Mouse (Mus musculus): ENCODE measurements around the gene Arf3. TPM values are rescaled to one million over a fixed set of nuclear protein-coding genes. Genes with fewer than 3 reads are reported as not detected.

Arf3 gene
- total RNA-seq, 2 experiments from 2014 or later: 32.2 to 35.2 TPM

DNA sequence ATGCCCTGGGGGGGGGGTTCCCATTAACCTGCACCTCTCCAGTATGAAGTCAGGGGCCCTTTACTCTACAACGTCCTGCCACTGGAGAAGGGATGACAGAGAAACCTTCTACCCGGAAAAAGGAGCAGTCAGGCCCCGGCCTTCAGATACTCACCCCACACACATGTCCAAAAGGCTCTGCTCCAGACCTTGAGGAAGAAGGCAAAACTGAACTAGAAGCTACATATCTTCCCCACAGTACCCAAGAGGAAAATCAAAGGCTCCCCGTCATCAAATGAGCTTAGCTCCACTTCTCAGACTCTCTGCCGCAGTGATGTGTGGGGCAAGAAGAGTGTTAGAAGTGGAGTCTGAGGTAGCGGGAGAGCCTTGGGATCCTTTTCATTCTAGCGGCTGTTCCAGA lies 36.3 kb downstream of the Arf3 start:
- no peak for ATAC-seq (replicated peaks; ENCODE audit: poor library complexity)

DNA sequence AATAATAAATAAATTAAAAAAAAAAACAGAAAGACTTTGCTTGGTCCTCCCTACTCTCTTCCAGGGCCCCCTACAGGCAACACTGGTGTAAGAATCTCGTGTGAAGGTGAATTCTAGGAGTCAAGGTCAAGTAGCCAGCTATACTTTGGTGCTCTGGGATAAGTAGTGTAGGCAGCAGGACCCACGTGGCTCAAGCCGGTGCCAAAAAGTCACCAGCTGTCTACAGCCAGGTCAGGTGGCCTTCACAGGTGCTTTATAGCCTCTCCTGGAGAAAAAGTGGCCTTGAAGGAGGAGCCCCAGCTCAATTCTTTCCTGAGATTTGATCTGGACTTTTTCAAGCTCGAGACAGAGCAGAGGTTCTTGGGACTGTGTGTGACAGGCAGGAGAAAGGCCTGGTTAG lies 36.9 kb downstream of the Arf3 start:
- ATAC-seq (replicated peaks; ENCODE audit: poor library complexity): no peak

GRCm38 (mm10) chr15:98724441-98724840 lies 38.6 kb downstream of the Arf3 start:
- no peak for ATAC-seq (replicated peaks; ENCODE audit: poor library complexity)

DNA sequence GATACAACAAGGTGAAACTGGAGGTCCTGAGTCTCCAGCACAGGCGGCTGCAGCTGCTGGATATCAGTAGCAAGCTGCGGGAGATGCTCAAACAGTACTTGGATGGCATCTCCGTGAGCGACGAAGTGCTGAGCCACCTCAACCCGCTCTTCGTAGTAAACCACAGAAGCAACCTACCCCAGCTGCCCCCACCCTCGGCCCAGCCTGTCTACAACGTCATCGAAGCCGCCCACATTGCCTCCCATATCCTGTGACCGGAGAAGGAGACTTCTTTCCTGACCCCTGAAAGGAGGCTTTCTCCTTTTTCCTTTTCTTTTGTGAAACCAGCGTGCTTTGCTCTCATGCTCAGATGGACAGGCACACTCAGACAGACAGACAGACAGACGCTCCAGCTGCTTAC lies 40.2 kb downstream of the Arf3 start:
- peak; percentile 67 for ATAC-seq (replicated peaks; ENCODE audit: poor library complexity)

DNA sequence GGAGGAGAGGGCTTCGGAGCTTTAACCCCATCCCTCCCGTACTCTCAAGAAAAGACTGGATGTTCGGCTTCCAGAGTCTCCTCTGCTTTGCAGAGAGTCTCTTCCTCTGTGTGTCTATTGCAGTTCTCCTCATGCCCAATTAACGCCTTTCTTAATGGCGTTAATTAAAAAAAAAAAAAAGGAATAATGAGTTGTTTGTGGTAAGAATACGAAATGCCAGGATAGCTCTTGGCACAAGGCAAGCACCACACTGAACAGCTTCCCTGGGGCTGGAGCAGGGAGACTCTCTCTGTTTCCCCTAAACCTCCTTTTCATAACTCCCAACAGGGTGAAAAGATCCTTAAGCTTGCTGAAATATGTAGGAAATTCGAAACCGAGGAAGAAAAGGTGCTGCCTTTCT lies 40.8 kb downstream of the Arf3 start:
- no peak for ATAC-seq (replicated peaks; ENCODE audit: poor library complexity)

DNA sequence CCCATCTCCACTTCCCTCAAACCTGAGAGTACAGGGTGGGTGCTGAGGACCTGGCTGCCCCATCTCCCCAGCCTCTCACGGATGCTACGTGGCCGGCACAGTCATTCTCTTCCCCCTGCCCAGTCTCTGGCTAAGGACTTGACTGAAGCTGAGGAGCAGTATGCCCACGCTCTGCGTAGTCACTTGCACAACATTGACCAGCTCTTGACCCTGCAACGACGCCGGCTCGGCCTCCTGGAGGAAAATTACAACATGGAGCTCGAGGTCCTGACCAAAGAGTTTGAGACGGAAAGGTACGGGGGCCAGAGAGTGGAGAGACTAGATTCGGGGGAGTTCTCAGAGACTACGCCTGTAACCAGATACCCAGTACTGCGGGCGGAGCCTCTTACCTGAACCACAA lies 45.7 kb downstream of the Arf3 start:
- ATAC-seq (replicated peaks; ENCODE audit: poor library complexity): no peak

- peak; percentile 46 for ATAC-seq (replicated peaks; ENCODE audit: poor library complexity)
Measured at GRCm38 (mm10) chr15:98714230-98714652, 48.8 kb downstream of the Arf3 start.

DNA sequence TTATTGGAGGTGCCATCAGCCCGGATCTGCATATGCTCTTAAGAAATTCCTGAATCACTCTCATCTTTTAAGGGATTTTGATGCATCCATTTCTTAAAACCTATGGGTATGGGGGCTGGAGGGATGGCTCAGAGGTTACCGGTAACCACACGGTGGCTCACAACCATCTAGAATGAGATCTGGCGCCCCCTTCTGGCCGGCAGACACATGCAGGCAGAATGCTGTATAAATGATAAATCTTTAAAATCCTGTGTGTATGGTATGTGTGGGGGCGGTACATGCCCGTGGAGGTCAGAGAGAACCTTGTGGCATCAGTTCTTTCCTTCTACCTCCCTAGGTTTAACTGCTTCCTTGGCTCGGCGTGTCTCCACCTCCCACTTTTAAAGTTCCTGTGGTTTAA lies 52.6 kb downstream of the Arf3 start:
- ATAC-seq (replicated peaks; ENCODE audit: poor library complexity): peak; percentile 74

DNA sequence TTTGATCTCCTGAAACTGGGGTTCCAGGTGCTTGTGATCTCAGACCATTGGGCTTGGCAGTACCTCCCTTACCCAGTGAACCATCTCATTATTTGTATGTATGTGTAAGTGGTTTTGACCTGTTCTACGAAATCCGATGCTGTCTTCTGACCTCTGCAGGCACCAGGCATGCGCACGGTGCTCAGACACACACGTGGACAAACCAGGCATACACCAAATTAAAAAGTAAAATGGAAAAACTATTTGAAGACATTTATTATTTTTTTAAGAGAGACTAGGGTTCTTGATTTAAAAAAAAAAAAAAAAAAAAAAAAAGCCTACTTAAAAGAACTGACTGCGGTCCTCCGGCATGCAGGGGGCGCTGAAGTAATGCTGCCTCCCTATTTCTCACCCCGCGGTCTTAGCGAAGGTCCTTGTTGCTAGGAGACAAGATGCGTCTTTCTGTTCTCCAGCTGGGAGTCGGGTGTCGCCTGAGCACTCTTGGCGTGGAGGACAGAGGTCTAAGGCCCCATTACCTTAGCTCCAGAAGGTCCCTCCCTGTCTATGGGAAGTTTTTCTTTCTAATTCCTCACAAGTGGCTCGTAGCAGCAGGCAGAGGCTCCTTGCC lies 55.1 kb downstream of the Arf3 start, which contains the start of gene Ccdc65:
Ccdc65 (plus strand) TSS at position 442 of the 607 bp plus-strand sequence.
- peak; percentile 100 for ATAC-seq (replicated peaks; ENCODE audit: poor library complexity)

DNA sequence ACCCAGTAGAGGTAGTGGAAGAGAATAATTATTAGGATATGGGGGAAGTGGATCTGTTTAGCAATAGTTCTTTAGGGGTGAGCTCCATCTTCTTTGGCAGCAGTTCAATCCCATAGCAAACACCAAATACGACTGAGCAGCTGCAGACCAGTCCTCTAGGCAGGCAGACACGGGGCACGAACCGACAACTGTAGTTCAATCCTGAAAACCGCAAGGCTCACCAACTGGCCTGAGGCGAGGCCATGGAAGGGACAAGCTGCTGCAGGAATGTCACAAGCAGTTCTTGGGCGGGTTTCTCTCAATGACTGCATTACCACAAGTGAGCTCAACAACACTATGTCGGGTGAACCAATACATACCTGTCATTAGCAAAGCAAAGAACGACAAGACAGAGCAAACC lies 58.7 kb downstream of the Arf3 start:
- no peak for ATAC-seq (replicated peaks; ENCODE audit: poor library complexity)

DNA sequence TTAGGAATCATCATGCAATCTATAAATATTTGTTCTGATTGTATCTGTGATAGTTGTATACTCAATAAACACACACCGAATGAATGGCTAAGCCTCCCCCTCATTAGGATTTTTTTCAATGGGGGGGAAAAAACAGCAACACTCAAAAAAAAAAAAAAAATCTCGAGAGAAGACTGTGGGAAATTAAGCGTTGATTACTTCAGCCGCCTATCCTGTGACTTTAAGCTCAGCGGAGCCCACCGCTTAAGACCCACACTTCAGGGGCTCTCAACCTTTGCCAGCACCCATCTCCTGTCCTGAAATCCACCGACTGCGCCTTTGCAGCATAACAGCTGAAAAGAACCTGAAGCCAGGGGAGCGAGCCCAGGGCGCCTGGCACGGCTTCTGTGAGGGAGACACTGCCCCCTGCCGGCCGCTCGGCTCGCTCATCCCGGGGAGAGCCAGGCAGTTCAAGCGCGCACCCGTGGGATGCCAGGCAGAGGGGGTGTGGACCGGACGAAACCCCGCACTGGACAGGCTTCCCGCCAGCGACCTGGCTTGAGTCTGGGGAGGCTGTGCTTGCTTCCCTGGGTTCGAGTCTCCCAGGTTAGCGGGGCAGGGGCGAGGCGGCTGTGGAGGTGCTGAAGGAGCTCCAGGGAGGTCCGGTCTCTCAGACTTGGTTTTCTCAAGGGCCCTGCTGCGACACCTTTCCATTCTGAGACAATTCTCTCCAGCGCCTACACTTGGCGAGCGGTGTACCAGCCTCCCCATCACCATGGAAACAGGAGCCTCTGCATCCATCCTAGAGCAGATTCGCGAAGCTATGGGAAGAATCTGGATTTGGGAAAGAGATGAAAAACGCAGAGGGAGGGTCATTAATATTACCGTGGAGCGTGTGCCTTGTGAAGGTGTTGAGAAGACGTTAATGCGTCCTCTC lies 63.6 kb downstream of the Arf3 start:
- ATAC-seq (replicated peaks; ENCODE audit: poor library complexity): peak; percentile 99

DNA sequence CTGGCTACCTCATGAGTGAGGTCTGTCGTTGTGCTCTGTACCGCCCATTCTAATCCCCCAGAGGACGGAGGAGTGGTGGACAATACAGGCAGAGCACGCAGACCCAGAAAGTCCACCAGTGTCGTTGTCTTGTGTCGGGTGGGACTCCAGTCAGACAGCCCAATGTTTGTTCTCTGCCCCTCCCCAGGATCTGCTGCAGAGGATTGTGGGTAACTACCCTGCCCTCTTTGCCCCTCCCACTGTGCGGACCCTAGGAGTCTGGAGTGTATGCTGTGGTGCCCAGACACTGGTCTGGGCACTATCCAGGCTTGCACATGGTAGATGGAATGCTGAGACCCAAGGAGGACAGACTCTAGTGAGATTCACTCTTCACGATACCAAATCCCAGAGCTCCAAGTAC lies 66.8 kb downstream of the Arf3 start:
- no peak for ATAC-seq (replicated peaks; ENCODE audit: poor library complexity)

DNA sequence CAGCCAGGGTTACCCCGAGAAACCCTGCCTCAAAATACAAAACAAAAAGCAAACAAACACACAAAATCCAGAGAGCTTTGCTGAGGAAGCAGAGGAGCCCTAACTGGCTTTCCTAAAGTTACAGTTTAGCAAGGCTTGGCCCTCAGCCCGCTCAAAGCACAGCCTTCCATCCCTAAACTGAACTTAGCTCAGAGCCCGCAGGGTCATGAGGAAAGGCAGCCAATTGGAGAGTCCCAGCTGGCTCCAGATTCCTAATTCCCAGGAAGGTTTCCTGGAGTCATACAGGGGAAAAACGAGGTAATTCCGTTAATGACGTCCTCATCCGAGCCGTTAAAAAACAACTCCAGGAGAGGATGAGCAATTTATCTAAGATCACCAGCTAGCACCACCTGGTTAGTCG lies 67.3 kb downstream of the Arf3 start:
- no peak for ATAC-seq (replicated peaks; ENCODE audit: poor library complexity)

- peak; percentile 48 for ATAC-seq (replicated peaks; ENCODE audit: poor library complexity)
Measured at GRCm38 (mm10) chr15:98692171-98692715, 70.8 kb downstream of the Arf3 start.

DNA sequence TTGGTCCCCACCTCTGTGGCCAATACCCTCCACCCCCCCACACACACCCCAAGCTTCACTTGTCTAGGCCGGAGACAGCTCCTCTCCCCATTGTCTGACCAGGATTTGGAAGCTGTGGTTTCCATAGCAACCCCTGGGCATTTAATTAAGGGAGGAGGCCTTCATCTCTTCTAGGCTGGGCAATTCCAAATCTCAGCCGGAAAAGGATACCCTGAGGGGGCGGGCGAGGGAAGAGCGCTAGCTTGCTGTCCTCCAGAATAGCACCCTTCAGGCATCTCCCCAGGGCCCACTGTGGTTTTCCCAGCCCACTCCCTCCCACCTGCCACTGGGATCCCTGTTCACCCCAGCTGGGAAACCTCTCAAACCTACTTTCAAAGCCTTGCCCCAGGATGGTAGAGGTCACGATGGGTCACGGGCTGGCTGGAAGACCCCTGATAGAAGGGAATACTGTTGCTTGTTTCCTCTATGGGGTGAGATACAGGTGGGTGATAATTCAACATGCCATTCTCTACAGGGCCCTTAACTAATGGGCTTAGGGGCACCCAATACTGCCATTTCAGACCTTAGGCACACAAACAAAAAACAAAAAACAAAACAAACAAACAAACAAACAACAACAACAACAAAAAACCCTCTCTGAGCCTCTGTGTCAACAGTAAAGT lies 71.4 kb downstream of the Arf3 start:
- ATAC-seq (replicated peaks; ENCODE audit: poor library complexity): no peak

DNA sequence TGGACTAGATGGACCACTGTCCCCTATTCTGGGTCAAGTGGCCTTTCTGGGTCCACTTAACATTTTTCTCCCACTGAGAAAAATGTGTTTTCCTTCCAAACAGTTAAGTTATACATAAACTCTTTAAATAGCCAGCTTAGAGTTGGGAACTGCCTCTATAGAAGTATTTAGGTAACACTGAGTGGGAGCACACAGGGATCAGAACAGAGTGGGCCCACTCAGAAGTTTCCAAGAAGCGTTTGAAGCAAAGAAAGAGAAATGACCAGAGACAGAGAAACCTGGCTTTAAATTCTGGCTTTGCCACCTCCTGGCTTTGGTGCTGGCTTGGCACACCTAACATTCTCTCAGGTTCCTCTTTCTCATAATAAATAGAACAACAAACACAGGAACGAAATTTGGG lies 73.3 kb downstream of the Arf3 start:
- no peak for ATAC-seq (replicated peaks; ENCODE audit: poor library complexity)

Other genes starting within 250 kb of the Arf3 start
- gene Kansl2, start 228.9 kb downstream of the Arf3 start, total RNA-seq (2015): 65.7 and 68.6 TPM in 2 replicates
- gene Kansl2, start 228.9 kb downstream of the Arf3 start, total RNA-seq (2017): 60.1 and 62.8 TPM in 2 replicates
- 47.1 and 57.8 TPM in 2 replicates for gene Ccnt1, start 192.3 kb downstream of the Arf3 start, total RNA-seq (2015)
- gene Ccnt1, start 192.3 kb downstream of the Arf3 start, total RNA-seq (2017): 54.1 and 62.5 TPM in 2 replicates
- not detected in 2 replicates for gene 4930415O20Rik, start 192.2 kb downstream of the Arf3 start, total RNA-seq (2015)
- gene 4930415O20Rik, start 192.2 kb downstream of the Arf3 start, total RNA-seq (2017): not detected in 2 replicates
- 2.2 and 3.1 TPM in 2 replicates for gene Adcy6, start 153.1 kb downstream of the Arf3 start, total RNA-seq (2015)
- gene Adcy6, start 153.1 kb downstream of the Arf3 start, total RNA-seq (2017): 6.7 and 7.7 TPM in 2 replicates
- gene Cacnb3, start 132.4 kb downstream of the Arf3 start, total RNA-seq (2015): not detected in 2 replicates
- gene Cacnb3, start 132.4 kb downstream of the Arf3 start, total RNA-seq (2017): not detected in 2 replicates
- gene Ddx23, start 100.3 kb downstream of the Arf3 start, total RNA-seq (2015): 22.1 and 25.0 TPM in 2 replicates
- gene Ddx23, start 100.3 kb downstream of the Arf3 start, total RNA-seq (2017): 88.0 and 121 TPM in 2 replicates
- gene Rnd1, start 85.8 kb downstream of the Arf3 start, total RNA-seq (2015): 1.1 and 1.7 TPM in 2 replicates
- gene Rnd1, start 85.8 kb downstream of the Arf3 start, total RNA-seq (2017): 3.3 and 3.5 TPM in 2 replicates
- not detected in 2 replicates for gene Ccdc65, start 55.0 kb downstream of the Arf3 start, total RNA-seq (2015)
- not detected in 2 replicates for gene Ccdc65, start 55.0 kb downstream of the Arf3 start, total RNA-seq (2017)
- gene Fkbp11, start 35.0 kb downstream of the Arf3 start, total RNA-seq (2015): 45.2 and 50.0 TPM in 2 replicates
- gene Fkbp11, start 35.0 kb downstream of the Arf3 start, total RNA-seq (2017): 35.5 and 62.3 TPM in 2 replicates
- gene Wnt10b, start 14.9 kb upstream of the Arf3 start, total RNA-seq (2015): 0.22 TPM in 1 of 2 replicates, not detected in the other
- 0.54 TPM in 1 of 2 replicates, not detected in the other for gene Wnt10b, start 14.9 kb upstream of the Arf3 start, total RNA-seq (2017)
- not detected in 2 replicates for gene Wnt1, start 26.6 kb upstream of the Arf3 start, total RNA-seq (2015)
- gene Wnt1, start 26.6 kb upstream of the Arf3 start, total RNA-seq (2017): not detected in 2 replicates
- gene Ddn, start 46.3 kb upstream of the Arf3 start, total RNA-seq (2015): not detected in 2 replicates
- gene Ddn, start 46.3 kb upstream of the Arf3 start, total RNA-seq (2017): under 0.01 and 0.10 TPM in 2 replicates
- 38.4 and 50.6 TPM in 2 replicates for gene Prkag1, start 68.3 kb upstream of the Arf3 start, total RNA-seq (2015)
- 97.3 and 105 TPM in 2 replicates for gene Prkag1, start 68.3 kb upstream of the Arf3 start, total RNA-seq (2017)
- 38.5 and 43.3 TPM in 2 replicates for gene Kmt2d, start 108.0 kb upstream of the Arf3 start, total RNA-seq (2015)
- gene Kmt2d, start 108.0 kb upstream of the Arf3 start, total RNA-seq (2017): 18.6 and 29.0 TPM in 2 replicates
- gene Rhebl1, start 131.3 kb upstream of the Arf3 start, total RNA-seq (2015): 10.7 and 17.8 TPM in 2 replicates
- 5.4 and 7.9 TPM in 2 replicates for gene Rhebl1, start 131.3 kb upstream of the Arf3 start, total RNA-seq (2017)
- gene Dhh, start 135.3 kb upstream of the Arf3 start, total RNA-seq (2015): not detected in 2 replicates
- not detected in 2 replicates for gene Dhh, start 135.3 kb upstream of the Arf3 start, total RNA-seq (2017)
- gene Lmbr1l, start 155.0 kb upstream of the Arf3 start, total RNA-seq (2015): 5.2 and 5.6 TPM in 2 replicates
- gene Lmbr1l, start 155.0 kb upstream of the Arf3 start, total RNA-seq (2017): 3.8 and 9.4 TPM in 2 replicates
- gene Tuba1b, start 171.4 kb upstream of the Arf3 start, total RNA-seq (2015): 2,787 and 2,962 TPM in 2 replicates
- gene Tuba1b, start 171.4 kb upstream of the Arf3 start, total RNA-seq (2017): 767 and 827 TPM in 2 replicates
- 0.69 and 1.1 TPM in 2 replicates for gene Gm49450, start 190.3 kb upstream of the Arf3 start, total RNA-seq (2015)
- gene Gm49450, start 190.3 kb upstream of the Arf3 start, total RNA-seq (2017): not detected in 2 replicates
- 30.3 and 33.5 TPM in 2 replicates for gene Tuba1a, start 190.5 kb upstream of the Arf3 start, total RNA-seq (2015)
- 15.3 and 22.2 TPM in 2 replicates for gene Tuba1a, start 190.5 kb upstream of the Arf3 start, total RNA-seq (2017)

All from megakaryocyte progenitor cell, adult 5-6 weeks (primary cell).